Mouse (Mus musculus) ES-Bruce4 (cell line): ENCODE data around the gene 4930519G04Rik. TPM values are rescaled to one million over a fixed set of nuclear protein-coding genes. Genes with fewer than 3 reads are reported as not detected.
"Not testable (repeated sequence)": the region's sequence is repeated elsewhere in the genome, so short reads cannot be mapped to it uniquely, and the experiment has no call there.

Source experiments
- H3K27ac ChIP-seq: 2 replicates; pipeline ENCODE4 v1.5.1; 2012; ENCODE audit warnings: low read length, inconsistent platforms; ENCODE audit not compliant: insufficient read depth
- H3K27me3 ChIP-seq: 2 replicates; pipeline ENCODE4 v1.6.1; 2012; ENCODE audit warnings: mild to moderate bottlenecking, low read length, inconsistent platforms; ENCODE audit not compliant: control insufficient read depth, poor library complexity, insufficient read depth, severe bottlenecking
- H3K36me3 ChIP-seq: 2 replicates; pipeline ENCODE4 v1.6.1; 2012; ENCODE audit warnings: inconsistent platforms, mild to moderate bottlenecking, low read length, moderate library complexity; ENCODE audit not compliant: control insufficient read depth, poor library complexity, insufficient read depth, severe bottlenecking
- H3K4me1 ChIP-seq: one replicate; pipeline ENCODE4 v1.8.1; 2011; ENCODE audit warnings: low read length; ENCODE audit not compliant: control insufficient read depth, insufficient read depth
- H3K4me3 ChIP-seq: 2 replicates; pipeline ENCODE4 v1.5.1; 2011; ENCODE audit warnings: low read depth, mild to moderate bottlenecking, low read length
- H3K9ac ChIP-seq: 2 replicates; pipeline ENCODE4 v1.6.1; 2012; ENCODE audit warnings: low read depth, mild to moderate bottlenecking, inconsistent platforms; ENCODE audit not compliant: poor library complexity, severe bottlenecking
- H3K9me3 ChIP-seq: replicated peaks from 2 replicates; pipeline ENCODE4 v1.6.1; 2012; ENCODE audit warnings: mild to moderate bottlenecking, low read length, inconsistent platforms; ENCODE audit not compliant: control insufficient read depth, poor library complexity, insufficient read depth, severe bottlenecking
- CTCF ChIP-seq: IDR thresholded peaks from one replicate; pipeline ENCODE4 v1.8.1; 2011; ENCODE audit warnings: low read depth, low read length
- EP300 ChIP-seq: IDR thresholded peaks from 2 replicates; pipeline ENCODE4 v1.6.1; 2011; ENCODE audit warnings: low read depth, low read length; ENCODE audit not compliant: insufficient read depth
- POLR2A ChIP-seq: IDR thresholded peaks from one replicate; pipeline ENCODE4 v1.8.1; 2011; ENCODE audit warnings: low read length; ENCODE audit not compliant: insufficient read depth
- polyA plus RNA-seq: library from polyadenylated mRNA; stranded (reverse); fragments of >200 nt; gene quantifications from 2 replicates; pipeline ENCODE4 v1.2.4, GENCODE M21; 2011; ENCODE audit warnings: low read depth; ENCODE audit not compliant: missing spikeins, insufficient read depth, insufficient read length

4930519G04Rik gene
- polyA plus RNA-seq, 1 experiment: not detected

GRCm38 (mm10) chr5:114875858-114876257 lies 22.4 kb downstream of the 4930519G04Rik start:
- TF ChIP-seq CTCF (peak; percentile 28), POLR2A (no peak), EP300 (no peak)
- Histone ChIP-seq H3K36me3 (no peaks in the 10 kb centered on the region), H3K9ac (no peak overlapping the region), H3K4me3 (no peak overlapping the region), H3K27me3 (no peaks in the 10 kb centered on the region), H3K27ac (no peak overlapping the region), H3K4me1 (peaks cover 6% of the 10 kb centered on the region), H3K9me3 (no peaks in the 10 kb centered on the region)

GRCm38 (mm10) chr5:114876331-114876730 lies 22.9 kb downstream of the 4930519G04Rik start:
- Histone ChIP-seq H3K27ac (no peak overlapping the region), H3K27me3 (no peaks in the 10 kb centered on the region), H3K36me3 (no peaks in the 10 kb centered on the region), H3K4me3 (no peak overlapping the region), H3K9ac (no peak overlapping the region), H3K9me3 (no peaks in the 10 kb centered on the region), H3K4me1 (peaks cover 6% of the 10 kb centered on the region)
- no peak for TF ChIP-seq CTCF
- no peak for TF ChIP-seq POLR2A
- TF ChIP-seq EP300: no peak

- Histone ChIP-seq H3K27me3 (no peaks in the 10 kb centered on the region), H3K27ac (no peak overlapping the region), H3K4me1 (peaks cover 6% of the 10 kb centered on the region), H3K9ac (no peak overlapping the region), H3K4me3 (no peak overlapping the region), H3K36me3 (no peaks in the 10 kb centered on the region), H3K9me3 (no peaks in the 10 kb centered on the region)
- TF ChIP-seq EP300 (no peak), CTCF (no peak), POLR2A (no peak)
Observed at GRCm38 (mm10) chr5:114877487-114877886, 24.0 kb downstream of the 4930519G04Rik start.

- no peaks in the 10 kb centered on the region for H3K27me3 ChIP-seq
- H3K4me3 ChIP-seq: 0 out of 2 replicates have a peak overlapping the region, but pooled peaks have one; percentile 9
- no peak overlapping the region for H3K27ac ChIP-seq
- no peaks in the 10 kb centered on the region for H3K9me3 ChIP-seq
- TF ChIP-seq POLR2A (no peak), EP300 (no peak), CTCF (no peak)
- no peak overlapping the region for H3K9ac ChIP-seq
- no peaks in the 10 kb centered on the region for H3K36me3 ChIP-seq
- peaks cover 6% of the 10 kb centered on the region for H3K4me1 ChIP-seq
Observed at GRCm38 (mm10) chr5:114879399-114879798, 25.9 kb downstream of the 4930519G04Rik start.

GRCm38 (mm10) chr5:114882319-114882718 lies 28.9 kb downstream of the 4930519G04Rik start:
- H3K27ac ChIP-seq, H3K36me3 ChIP-seq: not testable (repeated sequence)

GRCm38 (mm10) chr5:114883022-114883421 lies 29.6 kb downstream of the 4930519G04Rik start:
- no peaks in the 10 kb centered on the region for H3K36me3 ChIP-seq
- no peak overlapping the region for H3K27ac ChIP-seq
- peaks cover 6% of the 10 kb centered on the region for H3K4me1 ChIP-seq
- TF ChIP-seq CTCF: no peak
- no peak for TF ChIP-seq POLR2A
- no peak for TF ChIP-seq EP300
- no peak overlapping the region for H3K4me3 ChIP-seq
- H3K9ac ChIP-seq: no peak overlapping the region
- H3K9me3 ChIP-seq: no peaks in the 10 kb centered on the region
- no peaks in the 10 kb centered on the region for H3K27me3 ChIP-seq

More at GRCm38 (mm10) chr5:114882319-114882718, 28.9 kb downstream of the 4930519G04Rik start:
- not testable (repeated sequence) for H3K9me3 ChIP-seq, H3K4me1 ChIP-seq, H3K9ac ChIP-seq, H3K27me3 ChIP-seq, H3K4me3 ChIP-seq
